Mouse (Mus musculus) MEL (cell line): ENCODE data around the gene Dohh. TPM values are rescaled to one million over a fixed set of nuclear protein-coding genes. Genes with fewer than 3 reads are reported as not detected.

Source experiments
- DNase-seq: peaks from one replicate; pipeline ENCODE4 v3.0.0; 2011; ENCODE audit warnings: low read depth, low spot score
- H3K27ac ChIP-seq: 2 replicates; pipeline ENCODE4 v1.5.1; 2012; ENCODE audit warnings: low read depth, mild to moderate bottlenecking, control low read depth, low read length, moderate library complexity; ENCODE audit not compliant: control insufficient read depth
- H3K27me3 ChIP-seq, 2 experiments: fragments of 150-350 bp in 1 of 2; sonication (generic) in 1 of 2; 2 replicates each; pipeline ENCODE4 v1.6.1; 2012; ENCODE audit warnings: low read length in 2 of 2, mild to moderate bottlenecking in 2 of 2, improper control_type of control experiment in 1 of 2, moderate library complexity in 1 of 2; ENCODE audit not compliant: insufficient read depth in 2 of 2, control insufficient read depth in 1 of 2
- H3K36me3 ChIP-seq, 2 experiments: 2 replicates each; pipeline ENCODE4 v1.6.1; 2012 to 2014; ENCODE audit warnings: low read length in 2 of 2, improper control_type of control experiment in 1 of 2, inconsistent platforms in 1 of 2, mild to moderate bottlenecking in 1 of 2; ENCODE audit not compliant: insufficient read depth in 2 of 2, control insufficient read depth in 1 of 2
- H3K4me1 ChIP-seq, 2 experiments: fragments of 150-350 bp in 1 of 2; sonication (generic) in 1 of 2; 2 replicates each; pipeline ENCODE4 v1.6.1; 2012; ENCODE audit warnings: low read length in 2 of 2, improper control_type of control experiment in 1 of 2, mild to moderate bottlenecking in 1 of 2; ENCODE audit not compliant: insufficient read depth in 2 of 2, control insufficient read depth in 1 of 2
- H3K4me3 ChIP-seq, 2 experiments: fragments of 150-350 bp in 1 of 2; sonication (generic) in 1 of 2; 2 replicates each; pipeline ENCODE4 v1.5.1; 2012; ENCODE audit warnings: low read depth in 2 of 2, low read length in 2 of 2, mild to moderate bottlenecking in 2 of 2, moderate library complexity in 2 of 2, control low read depth in 1 of 2, improper control_type of control experiment in 1 of 2; ENCODE audit not compliant: control insufficient read depth in 1 of 2, insufficient read depth in 1 of 2
- H3K79me2 ChIP-seq: 2 replicates; pipeline ENCODE4 v1.6.1; 2012; ENCODE audit warnings: mild to moderate bottlenecking, low read length, moderate library complexity; ENCODE audit not compliant: control insufficient read depth, poor library complexity, insufficient read depth
- H3K9ac ChIP-seq: 2 replicates; pipeline ENCODE4 v1.6.1; 2012; ENCODE audit warnings: low read depth, mild to moderate bottlenecking, control low read depth, low read length, moderate library complexity; ENCODE audit not compliant: control insufficient read depth, poor library complexity, severe bottlenecking
- H3K9me3 ChIP-seq: fragments of 150-350 bp; sonication (generic); replicated peaks from 2 replicates; pipeline ENCODE4 v1.6.1; 2012; ENCODE audit warnings: mild to moderate bottlenecking, low read length, improper control_type of control experiment, moderate library complexity; ENCODE audit not compliant: insufficient read depth
- CHD1 ChIP-seq: IDR thresholded peaks from 2 replicates; pipeline ENCODE4 v1.6.1; 2012; ENCODE audit warnings: low read depth, mild to moderate bottlenecking, inconsistent platforms, low read length, improper control_type of control experiment
- CHD2 ChIP-seq: IDR thresholded peaks from 2 replicates; pipeline ENCODE4 v1.6.1; 2011; ENCODE audit warnings: low read length, improper control_type of control experiment
- CTCF ChIP-seq, 3 experiments: IDR thresholded peaks in 2 of 3; conservative IDR thresholded peaks in 1 of 3; 2 replicates each; pipeline ENCODE4 v1.5.1; 2011 to 2012; ENCODE audit warnings: low read length in 3 of 3, low read depth in 2 of 3, mild to moderate bottlenecking in 2 of 3, improper control_type of control experiment in 1 of 3, inconsistent platforms in 1 of 3, mixed read lengths in 1 of 3, moderate library complexity in 1 of 3; ENCODE audit not compliant: control insufficient read depth in 1 of 3, insufficient read depth in 1 of 3, poor library complexity in 1 of 3, severe bottlenecking in 1 of 3
- E2F4 ChIP-seq: IDR thresholded peaks from 2 replicates; pipeline ENCODE4 v1.6.1; 2011; ENCODE audit warnings: low read depth, low read length, improper control_type of control experiment, borderline replicate concordance
- ELF1 ChIP-seq: IDR thresholded peaks from 2 replicates; pipeline ENCODE4 v1.6.1; 2014; ENCODE audit warnings: low read depth, mild to moderate bottlenecking, inconsistent platforms, low read length, improper control_type of control experiment, moderate library complexity
- EP300 ChIP-seq, 2 experiments: IDR thresholded peaks; 2 replicates each; pipeline ENCODE4 v1.6.1; 2011; ENCODE audit warnings: improper control_type of control experiment in 2 of 2, low read length in 2 of 2, low read depth in 1 of 2, mild to moderate bottlenecking in 1 of 2
- ETS1 ChIP-seq: IDR thresholded peaks from 2 replicates; pipeline ENCODE4 v1.6.1; 2012; ENCODE audit warnings: low read depth, mild to moderate bottlenecking, inconsistent platforms, low read length, improper control_type of control experiment, moderate library complexity
- GATA1 ChIP-seq: IDR thresholded peaks from 2 replicates; pipeline ENCODE4 v1.6.1; 2011; ENCODE audit warnings: low read depth, low read length, improper control_type of control experiment
- HCFC1 ChIP-seq: IDR thresholded peaks from 2 replicates; pipeline ENCODE4 v1.6.1; 2012; ENCODE audit warnings: low read depth, mild to moderate bottlenecking, inconsistent platforms, low read length, improper control_type of control experiment, moderate library complexity
- JUND ChIP-seq: IDR thresholded peaks from 2 replicates; pipeline ENCODE4 v1.6.1; 2011; ENCODE audit warnings: low read depth, mild to moderate bottlenecking, improper control_type of control experiment, low read length
- KAT2A ChIP-seq: conservative IDR thresholded peaks from 2 replicates; pipeline ENCODE4 v1.6.1; 2012; ENCODE audit warnings: low read depth, low read length, improper control_type of control experiment, inconsistent platforms
- MAFK ChIP-seq: IDR thresholded peaks from 2 replicates; pipeline ENCODE4 v1.6.1; 2011; ENCODE audit warnings: low read depth, mild to moderate bottlenecking, low read length, improper control_type of control experiment, borderline replicate concordance
- MAX ChIP-seq: IDR thresholded peaks from 2 replicates; pipeline ENCODE4 v1.6.1; 2011; ENCODE audit warnings: low read length, improper control_type of control experiment
- MAZ ChIP-seq: IDR thresholded peaks from 2 replicates; pipeline ENCODE4 v1.6.1; 2012; ENCODE audit warnings: low read depth, mild to moderate bottlenecking, inconsistent platforms, low read length, improper control_type of control experiment
- MEF2A ChIP-seq: IDR thresholded peaks from 2 replicates; pipeline ENCODE4 v1.6.1; 2014; ENCODE audit warnings: low read depth, mild to moderate bottlenecking, inconsistent platforms, low read length, improper control_type of control experiment; ENCODE audit not compliant: poor library complexity, insufficient replicate concordance, severe bottlenecking; ENCODE audit errors: extremely low read depth
- MXI1 ChIP-seq: IDR thresholded peaks from 2 replicates; pipeline ENCODE4 v1.6.1; 2011; ENCODE audit warnings: mild to moderate bottlenecking, low read depth, low read length, improper control_type of control experiment
- MYB ChIP-seq: IDR thresholded peaks from 2 replicates; pipeline ENCODE4 v1.6.1; 2011; ENCODE audit warnings: mild to moderate bottlenecking, low read depth, low read length, improper control_type of control experiment
- MYC ChIP-seq: IDR thresholded peaks from 2 replicates; pipeline ENCODE4 v1.6.1; 2011; ENCODE audit warnings: low read depth, mild to moderate bottlenecking, low read length, improper control_type of control experiment, moderate library complexity
- NELFE ChIP-seq: IDR thresholded peaks from 2 replicates; pipeline ENCODE4 v1.6.1; 2011; ENCODE audit warnings: low read depth, low read length, improper control_type of control experiment
- NRF1 ChIP-seq: IDR thresholded peaks from 2 replicates; pipeline ENCODE4 v1.6.1; 2014; ENCODE audit warnings: low read depth, mild to moderate bottlenecking, inconsistent platforms, low read length, improper control_type of control experiment, moderate library complexity; ENCODE audit not compliant: poor library complexity, insufficient read depth, severe bottlenecking
- POLR2A ChIP-seq, 2 experiments: IDR thresholded peaks; 2 replicates each; pipeline ENCODE4 v1.6.1; 2011 to 2012; ENCODE audit warnings: low read length in 2 of 2, mild to moderate bottlenecking in 2 of 2, control low read depth in 1 of 2, improper control_type of control experiment in 1 of 2, low read depth in 1 of 2, moderate library complexity in 1 of 2; ENCODE audit not compliant: control insufficient read depth in 1 of 2, insufficient read depth in 1 of 2, poor library complexity in 1 of 2
- POLR2AphosphoS2 ChIP-seq: IDR thresholded peaks from 2 replicates; pipeline ENCODE4 v1.6.1; 2011; ENCODE audit warnings: low read length, improper control_type of control experiment
- POLR2AphosphoS5 ChIP-seq: IDR thresholded peaks from 2 replicates; pipeline ENCODE4 v1.6.1; 2012; ENCODE audit warnings: low read depth, borderline replicate concordance, mild to moderate bottlenecking, inconsistent platforms, low read length, moderate library complexity, mixed read lengths
- RAD21 ChIP-seq: IDR thresholded peaks from 2 replicates; pipeline ENCODE4 v1.6.1; 2011; ENCODE audit warnings: mild to moderate bottlenecking, low read depth, low read length, improper control_type of control experiment
- RCOR1 ChIP-seq: IDR thresholded peaks from 2 replicates; pipeline ENCODE4 v1.6.1; 2012; ENCODE audit warnings: low read depth, mild to moderate bottlenecking, inconsistent platforms, low read length, improper control_type of control experiment
- SIN3A ChIP-seq: IDR thresholded peaks from 2 replicates; pipeline ENCODE4 v1.6.1; 2012; ENCODE audit warnings: low read length, improper control_type of control experiment, inconsistent platforms
- SMC3 ChIP-seq: IDR thresholded peaks from 2 replicates; pipeline ENCODE4 v1.6.1; 2011; ENCODE audit warnings: low read depth, low read length, improper control_type of control experiment
- TAL1 ChIP-seq: IDR thresholded peaks from 2 replicates; pipeline ENCODE4 v1.6.1; 2012; ENCODE audit warnings: mild to moderate bottlenecking, inconsistent platforms, low read length, moderate library complexity, mixed read lengths
- TBP ChIP-seq: IDR thresholded peaks from 2 replicates; pipeline ENCODE4 v1.8.0; 2011; ENCODE audit warnings: low read depth, low read length, improper control_type of control experiment
- TCF12 ChIP-seq: IDR thresholded peaks from 2 replicates; pipeline ENCODE4 v1.6.1; 2014; ENCODE audit warnings: low read depth, mild to moderate bottlenecking, inconsistent platforms, low read length, improper control_type of control experiment, moderate library complexity
- UBTF ChIP-seq: IDR thresholded peaks from 2 replicates; pipeline ENCODE4 v1.6.1; 2012; ENCODE audit warnings: low read depth, mild to moderate bottlenecking, inconsistent platforms, low read length, improper control_type of control experiment, moderate library complexity, borderline replicate concordance; ENCODE audit not compliant: insufficient read depth
- USF1 ChIP-seq: IDR thresholded peaks from 2 replicates; pipeline ENCODE4 v1.6.1; 2014; ENCODE audit warnings: low read depth, mild to moderate bottlenecking, inconsistent platforms, low read length, improper control_type of control experiment, moderate library complexity
- USF2 ChIP-seq, 2 experiments: IDR thresholded peaks; 2 replicates each; pipeline ENCODE4 v1.6.1; 2011 to 2012; ENCODE audit warnings: improper control_type of control experiment in 2 of 2, low read length in 2 of 2, borderline replicate concordance in 1 of 2, inconsistent platforms in 1 of 2, low read depth in 1 of 2, mild to moderate bottlenecking in 1 of 2; ENCODE audit not compliant: insufficient read depth in 1 of 2
- ZC3H11A ChIP-seq: IDR thresholded peaks from 2 replicates; pipeline ENCODE4 v1.6.1; 2012; ENCODE audit warnings: low read depth, mild to moderate bottlenecking, inconsistent platforms, low read length, improper control_type of control experiment
- ZKSCAN1 ChIP-seq: IDR thresholded peaks from 2 replicates; pipeline ENCODE4 v1.6.1; 2012; ENCODE audit warnings: low read depth, mild to moderate bottlenecking, inconsistent platforms, low read length, improper control_type of control experiment, moderate library complexity
- ZMIZ1 ChIP-seq: IDR thresholded peaks from 2 replicates; pipeline ENCODE4 v1.6.1; 2012; ENCODE audit warnings: low read depth, mild to moderate bottlenecking, inconsistent platforms, low read length, improper control_type of control experiment, moderate library complexity
- ZNF384 ChIP-seq: IDR thresholded peaks from 2 replicates; pipeline ENCODE4 v1.6.1; 2012; ENCODE audit warnings: low read depth, mild to moderate bottlenecking, inconsistent platforms, low read length, improper control_type of control experiment
- polyA plus RNA-seq, 2 experiments: library from polyadenylated mRNA; stranded (reverse) in 1 of 2; unstranded in 1 of 2; fragments of >175 nt in 1 of 2; fragments of >200 nt in 1 of 2; gene quantifications; 2 replicates each; pipeline versions ENCODE4 v1.2.1 to v1.2.4; 2012; ENCODE audit warnings: low replicate concordance in 2 of 2, low read depth in 1 of 2; ENCODE audit not compliant: insufficient read length in 2 of 2, insufficient read depth in 1 of 2, missing spikeins in 1 of 2
- total RNA-seq: library from RNA; depleted of rRNA; stranded (reverse); fragments of 300-350 nt; gene quantifications from 2 replicates; pipeline ENCODE4 v1.2.3, GENCODE M21; 2012; rRNA removed

Gene Dohh
- total RNA-seq: 153 and 157 TPM in 2 replicates
- polyA plus RNA-seq: 100 to 1,000 TPM in 1 of 2 experiments, not detected in 1; 145 TPM

GRCm38 (mm10) chr10:81383802-81384604 lies at the start of gene Dohh, which contains the start of gene Gm48551:
TSS of gene Dohh (plus strand) at chr10:81384428.
TSS of gene Gm48551 (plus strand) at chr10:81384466.
- peaks cover 21 to 44% of the 10 kb centered on the region in 2 experiments for H3K4me1 ChIP-seq
- H3K9me3 ChIP-seq: no peaks in the 10 kb centered on the region

GRCm38 (mm10) chr10:81335393-81336340 lies 48.6 kb upstream of the Dohh start:
- H3K4me3 ChIP-seq: no peak overlapping the region
- H3K79me2 ChIP-seq: no peaks in the 10 kb centered on the region
- no peaks in the 10 kb centered on the region for H3K4me1 ChIP-seq
- no peaks in the 10 kb centered on the region; a peak in 1 of 4 replicates for H3K27me3 ChIP-seq
- H3K36me3 ChIP-seq: no peaks in the 10 kb centered on the region
- no peak for DNase-seq
- no peak overlapping the region for H3K9ac ChIP-seq
- no peaks in the 10 kb centered on the region for H3K9me3 ChIP-seq
- H3K27ac ChIP-seq: no peak overlapping the region
- TF ChIP-seq ZKSCAN1: no peak
- TF ChIP-seq GATA1: no peak
- TF ChIP-seq MAZ: no peak
- no peak for TF ChIP-seq ZC3H11A
- no peak for TF ChIP-seq MEF2A
- TF ChIP-seq ZNF384: no peak
- TF ChIP-seq RAD21: no peak
- TF ChIP-seq POLR2A (IDR thresholded peaks at IDR 0.05; ENCODE audit: control insufficient read depth in 1 of 2, insufficient read depth in 1 of 2, low read depth in 1 of 2, low read length in 2 of 2, poor library complexity in 1 of 2): no peak
- no peak for TF ChIP-seq MYB
- no peak for TF ChIP-seq JUND
- no peak for TF ChIP-seq SMC3

More at GRCm38 (mm10) chr10:81383802-81384604, at the start of gene Dohh, which contains the start of gene Gm48551:
- Histone ChIP-seq H3K4me3 (peak within 1 kb of the TSS; percentile 85 to 90), H3K79me2 (peaks cover 17% of the 10 kb centered on the region), H3K9ac (peak within 1 kb of the TSS; percentile 89), H3K27ac (peak within 1 kb of the TSS; percentile 88)
- TF ChIP-seq USF2 (IDR thresholded peaks at IDR 0.05; ENCODE audit: borderline replicate concordance in 1 of 2, insufficient read depth in 1 of 2, low read depth in 1 of 2, low read length in 2 of 2): peak; percentile 59 to 94; a peak in 3 of 4 replicates
- TF ChIP-seq ELF1: peak; percentile 91
- peak; percentile 99 for TF ChIP-seq CHD1
- TF ChIP-seq MAX: peak; percentile 97
- TF ChIP-seq POLR2AphosphoS2: peak; percentile 67; the same call in 1 of the 2 replicates
- peak; percentile 68; the same call in 1 of the 2 replicates for TF ChIP-seq TCF12
- TF ChIP-seq MAFK: no peak
- TF ChIP-seq EP300 (IDR thresholded peaks at IDR 0.05; ENCODE audit: low read depth in 1 of 2, low read length in 2 of 2): peak in 1 of 2 experiments; percentile 16; a peak in 2 of 4 replicates
- no peak; the same call in 1 of the 2 replicates for TF ChIP-seq SMC3
- TF ChIP-seq MYB: no peak
- peak; percentile 99 for TF ChIP-seq SIN3A
- 0 out of 2 replicates have a peak, but pooled peaks have one; percentile 20 for TF ChIP-seq GATA1
- TF ChIP-seq POLR2AphosphoS5: no peak
- TF ChIP-seq RCOR1: peak; percentile 69; the same call in 1 of the 2 replicates
- no peak; the same call in 1 of the 2 replicates for TF ChIP-seq MAZ
- TF ChIP-seq CTCF (IDR thresholded peaks at IDR 0.05 in 2 of 3, conservative IDR thresholded peaks at IDR 0.05 in 1 of 3; ENCODE audit: control insufficient read depth in 1 of 3, insufficient read depth in 1 of 3, low read depth in 2 of 3, low read length in 3 of 3, poor library complexity in 1 of 3, severe bottlenecking in 1 of 3): no peak
- no peak for TF ChIP-seq UBTF
- TF ChIP-seq JUND: 0 out of 2 replicates have a peak, but pooled peaks have one; percentile 67
- peak; percentile 88 for TF ChIP-seq NELFE
- TF ChIP-seq POLR2A (IDR thresholded peaks at IDR 0.05; ENCODE audit: control insufficient read depth in 1 of 2, insufficient read depth in 1 of 2, low read depth in 1 of 2, low read length in 2 of 2, poor library complexity in 1 of 2): peak; percentile 91 to 92
- TF ChIP-seq TBP: peak; percentile 91
- peak; percentile 68; the same call in 1 of the 2 replicates for TF ChIP-seq KAT2A
- peak; percentile 100 for TF ChIP-seq NRF1
- no peak; the same call in 1 of the 2 replicates for TF ChIP-seq TAL1
- TF ChIP-seq ZMIZ1: no peak
- peak; percentile 99 for TF ChIP-seq USF1
- peak; percentile 98 for TF ChIP-seq MXI1
- peak; percentile 84; the same call in 1 of the 2 replicates for TF ChIP-seq MYC
- TF ChIP-seq ETS1: peak; percentile 33; the same call in 1 of the 2 replicates
- TF ChIP-seq E2F4: no peak
- peak; percentile 92 for TF ChIP-seq HCFC1
- peak; percentile 83 for TF ChIP-seq CHD2
- TF ChIP-seq, all 39 proteins: peak for 22
- peak; percentile 99 for DNase-seq
- peaks cover 0 to 35% of the 10 kb centered on the region in 2 experiments; a peak in 2 of 4 replicates for H3K36me3 ChIP-seq
- no peaks in the 10 kb centered on the region for H3K27me3 ChIP-seq
